Mouse (Mus musculus) gastrocnemius, adult 8-10 months (tissue): Measurements from ENCODE around the gene Plcd3. TPM values are rescaled to one million over a fixed set of nuclear protein-coding genes. Genes with fewer than 3 reads are reported as not detected.

Experiments
- DNase-seq, 2 experiments: peaks; one replicate each; pipeline ENCODE4 v3.0.0; 2022; ENCODE audit warnings: low spot score in 2 of 2
- total RNA-seq, 4 experiments: library from RNA; stranded (reverse); gene quantifications; 2 replicates each; pipeline ENCODE4 v1.2.4; 2022

Plcd3 gene
- total RNA-seq, 4 experiments from 2014 or later: 5.0 to 5.9 (median 5.5) TPM

DNA sequence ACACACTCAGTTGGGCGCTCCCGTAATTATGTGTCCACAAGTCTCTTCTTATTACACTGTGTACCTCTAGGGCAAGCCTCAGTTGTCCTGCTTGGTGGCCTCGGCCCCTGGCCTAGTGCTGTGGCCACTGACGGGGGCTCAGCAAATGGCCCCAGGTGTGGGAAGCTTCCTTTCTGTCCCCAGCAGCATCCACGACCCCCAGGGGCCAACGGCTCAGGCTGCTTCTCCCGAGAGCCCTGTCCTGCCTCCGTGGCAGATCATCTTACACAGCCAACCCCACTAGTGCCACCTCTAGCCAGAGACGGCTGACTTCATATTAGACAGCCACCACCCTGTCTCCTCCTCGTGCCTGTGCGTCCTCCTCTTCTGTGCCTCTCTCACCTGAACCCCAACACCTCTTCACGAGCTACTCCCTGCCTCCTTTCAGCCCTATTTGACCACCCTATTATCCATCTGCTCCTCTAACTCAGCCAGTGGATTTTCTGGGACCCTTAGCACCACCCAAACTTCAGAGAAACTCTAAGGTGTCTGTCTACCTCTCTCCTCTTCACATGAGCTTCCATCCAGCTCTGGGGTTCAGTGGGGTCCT, 2.0 kb downstream of the Plcd3 start:
- DNase-seq: no peak

DNA sequence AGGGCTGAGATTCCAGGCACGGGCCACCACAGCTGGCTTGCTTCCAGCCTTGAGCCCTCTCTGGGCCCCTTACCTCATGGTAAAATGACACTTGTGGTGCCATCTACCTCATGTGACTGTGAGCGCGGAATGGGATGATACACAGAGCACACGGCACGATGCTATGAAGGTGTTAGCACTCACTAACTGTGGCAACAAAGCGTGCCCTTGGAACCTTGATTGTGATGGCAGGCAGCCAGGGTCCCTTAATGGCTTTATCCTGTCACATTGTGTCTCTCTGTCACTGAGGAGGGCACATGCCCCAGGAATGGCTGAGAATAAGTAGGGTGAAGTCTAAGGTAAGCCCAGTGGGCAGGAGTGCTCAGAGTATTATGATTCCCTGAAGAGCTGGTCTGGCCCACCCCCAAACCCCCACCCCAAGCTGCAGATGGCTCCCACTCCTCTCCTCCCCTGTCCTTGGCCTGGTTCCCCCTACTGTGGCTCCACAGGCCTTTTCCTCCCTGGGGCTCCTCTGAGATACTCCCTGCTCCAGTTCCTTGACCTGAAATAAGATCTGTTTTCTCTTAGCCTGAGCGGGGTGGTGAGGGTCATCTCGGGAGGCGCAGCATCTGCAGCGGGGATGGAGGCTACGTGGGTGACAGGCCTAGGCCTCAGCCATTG, 2.8 kb downstream of the Plcd3 start:
- DNase-seq: no peak

DNA sequence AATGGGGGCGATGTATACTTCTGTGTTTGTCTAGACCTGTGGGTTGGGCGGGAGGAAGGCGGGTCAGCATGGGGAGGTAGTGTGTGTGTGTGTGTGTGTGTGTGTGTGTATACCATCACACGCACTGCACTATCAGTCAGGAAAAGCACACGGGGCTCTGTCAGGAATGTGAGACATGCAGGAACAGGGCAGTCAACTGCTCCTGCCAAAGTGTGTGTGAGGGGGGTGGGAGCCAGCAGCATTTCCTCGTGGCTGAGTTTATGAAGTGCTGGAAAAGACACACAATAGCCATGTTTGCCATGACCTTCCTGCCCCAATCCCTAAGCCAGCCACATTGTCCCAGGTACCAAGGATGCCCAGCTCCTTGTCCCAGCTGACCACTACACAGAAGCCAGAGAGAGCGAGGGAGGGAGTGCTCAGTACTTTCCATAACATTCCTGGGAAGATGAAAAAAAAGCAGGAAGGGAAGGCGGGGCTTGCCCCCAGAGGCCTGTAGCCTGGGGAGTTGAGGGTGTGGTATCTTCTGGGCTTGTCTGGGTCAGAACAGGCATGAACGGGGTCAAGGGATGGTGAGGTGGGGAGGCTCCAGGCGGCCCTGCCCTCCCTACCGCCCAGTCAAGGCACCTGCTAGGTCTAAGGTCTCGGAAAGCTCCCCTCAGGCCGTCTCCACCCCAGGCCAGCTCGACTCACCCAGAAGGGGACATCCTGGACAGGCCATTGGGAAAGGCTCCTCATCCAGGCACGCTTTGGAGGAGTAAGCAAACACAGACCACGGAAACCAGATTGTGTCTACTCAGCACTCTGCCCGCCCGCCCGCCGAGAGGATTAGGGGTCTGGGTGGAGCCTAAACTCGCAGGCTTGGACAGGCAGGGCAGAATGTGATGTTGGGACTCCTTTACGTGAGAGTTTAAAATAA, 4.2 kb downstream of the Plcd3 start:
- peak in 1 of 2 experiments; percentile 10 for DNase-seq

DNA sequence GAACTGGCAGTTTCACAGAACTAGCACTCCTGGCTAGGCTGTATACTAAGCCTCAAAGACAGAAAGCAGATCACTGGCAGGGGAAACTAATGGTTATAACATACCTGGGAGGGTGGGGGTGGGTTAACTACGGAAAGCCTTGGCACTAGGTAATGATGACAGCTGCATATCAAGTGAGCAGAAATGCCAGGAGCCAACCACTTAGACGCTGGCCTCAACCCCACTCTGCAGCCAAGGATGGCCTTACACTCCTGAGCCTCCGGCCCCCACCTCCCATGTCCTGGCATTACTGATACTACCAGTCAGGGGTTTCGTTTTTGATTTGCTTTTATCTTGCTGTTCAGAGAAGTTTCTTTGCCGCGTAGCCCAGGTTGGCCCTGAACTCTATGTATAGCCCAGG, 5.7 kb downstream of the Plcd3 start:
- DNase-seq: no peak

DNA sequence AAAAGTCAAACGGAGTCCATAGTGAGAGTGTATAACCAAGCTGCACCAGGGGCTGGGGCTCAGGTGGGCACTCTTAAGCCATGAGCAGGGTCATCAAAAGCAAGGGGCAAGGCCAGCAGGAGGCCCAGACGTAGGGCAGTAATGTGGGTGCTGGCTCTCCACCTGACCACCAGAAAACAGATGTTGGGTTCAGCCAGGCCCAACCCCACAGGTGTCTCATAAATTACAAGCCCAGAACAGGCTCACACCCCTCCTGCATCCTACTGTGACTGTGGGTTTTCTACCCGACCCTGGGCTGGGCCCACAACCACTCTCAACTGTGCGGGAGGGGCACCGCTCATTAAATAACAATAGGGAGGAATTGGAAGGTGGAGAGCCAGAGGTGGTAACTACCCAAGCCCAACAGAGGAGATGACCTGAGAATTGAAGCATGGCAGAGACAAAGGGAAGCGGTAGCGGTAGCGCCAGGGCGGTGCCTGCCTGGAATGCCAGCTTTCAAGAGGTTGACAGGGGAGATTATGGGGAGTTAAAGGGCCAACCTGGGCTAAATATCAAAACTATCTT, 6.3 kb downstream of the Plcd3 start:
- no peak for DNase-seq

DNA sequence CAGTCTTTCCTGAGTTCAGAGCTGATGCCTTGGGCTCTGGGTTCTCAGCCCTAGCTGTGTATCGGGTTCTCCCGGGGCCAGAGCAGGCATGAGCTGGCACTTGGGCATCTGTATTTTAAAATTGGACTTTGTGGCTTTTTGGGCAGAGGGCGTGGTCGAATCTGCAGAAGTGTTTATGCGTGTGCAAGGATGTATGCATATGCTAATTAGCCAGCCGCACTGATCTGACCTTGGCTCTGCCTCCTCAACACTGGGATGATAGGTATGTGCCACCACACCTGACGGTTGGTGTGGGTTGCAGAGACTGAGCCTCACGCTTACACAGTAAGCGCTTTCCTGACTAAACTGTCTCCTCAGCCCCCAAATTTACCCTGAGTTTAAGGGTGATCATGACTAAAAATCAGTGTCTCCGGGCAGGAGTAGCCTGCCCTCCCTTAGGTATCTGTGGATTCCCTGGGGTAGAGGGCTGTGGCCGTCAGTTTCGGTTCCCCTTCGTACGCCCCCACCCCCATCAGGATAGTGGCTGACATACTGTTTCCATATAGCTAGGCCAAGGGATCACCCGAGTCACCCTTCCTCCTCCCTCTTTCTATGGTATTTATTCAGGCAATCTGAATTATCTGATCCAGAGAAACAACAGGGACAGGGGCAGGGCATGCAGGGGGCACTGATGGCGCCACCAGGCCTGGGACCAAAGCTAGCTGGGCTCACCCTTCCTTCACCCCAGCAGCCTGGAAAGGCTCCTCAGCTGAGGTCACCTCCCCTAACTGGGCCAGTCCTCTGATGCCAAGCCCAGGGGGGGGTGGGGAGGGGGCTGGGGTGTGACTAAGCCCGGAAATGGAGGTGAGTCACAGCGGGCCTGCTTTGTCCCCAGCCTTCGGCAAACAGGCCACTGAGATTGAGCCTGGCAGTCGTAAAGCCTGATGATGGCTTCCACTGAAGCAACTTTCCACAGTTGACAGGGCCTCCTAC, 7.3 kb downstream of the Plcd3 start:
- DNase-seq: no peak

DNA sequence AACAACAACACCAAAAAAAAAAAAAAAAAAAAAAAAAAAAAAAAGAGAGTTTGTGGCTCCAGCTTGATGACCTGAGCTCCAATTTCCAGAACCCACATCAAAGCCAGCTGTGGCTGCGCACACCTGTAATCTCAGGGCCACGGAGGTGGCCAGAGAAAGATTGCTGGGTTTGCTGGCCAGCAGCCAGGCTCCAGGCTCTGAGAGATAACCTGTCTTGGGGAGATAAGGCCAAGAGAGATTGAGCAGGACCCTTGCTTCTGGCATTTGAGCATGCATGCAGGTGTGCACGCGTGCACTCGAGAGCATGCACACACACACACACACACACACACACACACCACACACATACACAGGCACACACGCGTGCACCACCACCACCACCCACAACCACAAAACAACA, 8.2 kb downstream of the Plcd3 start:
- DNase-seq: no peak

DNA sequence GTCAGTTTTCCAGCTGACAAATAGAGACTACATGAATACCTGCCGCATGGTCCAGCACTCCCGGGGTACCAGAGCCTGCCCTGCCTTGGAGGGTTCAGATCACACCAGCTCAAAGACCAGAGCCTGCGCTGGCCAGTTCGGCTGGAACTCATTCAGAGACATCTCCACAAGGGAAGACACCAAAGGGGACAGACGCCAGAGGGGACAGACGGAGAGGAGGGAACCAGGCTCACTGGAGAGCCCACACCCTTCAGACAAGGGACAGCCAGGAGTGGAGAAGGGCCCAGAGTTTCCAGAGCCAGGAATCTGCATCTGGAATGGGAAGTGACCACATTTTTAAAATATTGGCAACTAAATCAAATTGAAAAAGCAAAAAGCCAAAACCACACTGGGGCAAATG, 19.8 kb downstream of the Plcd3 start:
- DNase-seq: no peak

DNA sequence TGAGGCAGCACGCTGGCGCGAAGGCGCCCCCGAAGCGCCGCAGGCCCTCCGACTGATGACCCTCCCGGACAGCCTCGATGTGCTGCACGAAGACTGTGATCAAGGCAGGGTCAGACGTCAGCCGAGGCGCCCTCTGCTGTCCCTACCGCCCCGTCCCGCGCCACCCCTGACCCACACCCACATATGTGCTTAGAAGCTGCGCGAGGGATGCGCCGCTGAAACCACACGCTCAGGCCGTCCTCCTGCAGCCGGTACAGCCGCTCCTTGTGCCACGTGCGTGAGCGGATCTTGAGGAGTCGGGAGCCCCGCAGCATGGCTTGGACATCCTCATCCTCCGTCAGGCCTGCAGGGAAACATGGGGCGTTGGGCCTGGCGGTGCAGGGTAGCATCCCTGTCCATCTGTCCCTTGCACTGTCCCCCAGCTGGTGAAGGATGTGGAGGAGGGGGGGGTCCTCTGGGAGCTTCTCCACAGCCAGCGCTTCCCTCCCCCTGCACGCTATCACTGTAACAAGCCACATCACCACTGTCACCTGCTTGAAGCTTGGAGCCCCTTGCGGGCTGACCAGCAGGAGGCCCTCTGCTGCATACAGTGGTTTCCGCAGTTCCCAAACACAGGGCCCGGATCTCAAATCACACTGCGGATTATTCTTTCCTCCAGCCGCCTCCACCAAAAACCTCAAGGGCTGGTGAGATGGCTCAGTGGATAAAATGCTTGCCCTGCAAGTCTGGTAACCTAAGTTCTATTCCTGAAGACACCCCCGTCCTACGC, 21.0 kb downstream of the Plcd3 start:
- DNase-seq: no peak

DNA sequence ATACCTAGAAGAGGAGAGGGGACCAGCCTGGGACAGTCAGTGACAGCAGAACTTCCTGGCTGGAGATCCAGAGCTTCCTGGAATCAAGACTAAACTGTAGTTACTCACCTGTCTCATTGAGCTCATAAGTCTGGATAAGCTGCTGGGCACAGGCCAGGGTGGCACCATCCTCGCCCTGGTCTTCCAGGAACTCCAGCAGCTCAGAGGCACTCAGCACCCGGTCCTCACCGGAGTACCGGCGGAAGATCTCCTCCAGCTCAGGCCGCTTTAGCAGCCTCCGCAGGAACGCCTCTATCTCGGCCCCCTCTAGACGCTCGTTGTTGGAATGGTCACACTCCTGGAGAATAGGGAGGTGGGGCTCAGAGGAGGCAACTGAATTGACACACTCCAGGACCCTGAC, 23.3 kb downstream of the Plcd3 start:
- DNase-seq: no peak

DNA sequence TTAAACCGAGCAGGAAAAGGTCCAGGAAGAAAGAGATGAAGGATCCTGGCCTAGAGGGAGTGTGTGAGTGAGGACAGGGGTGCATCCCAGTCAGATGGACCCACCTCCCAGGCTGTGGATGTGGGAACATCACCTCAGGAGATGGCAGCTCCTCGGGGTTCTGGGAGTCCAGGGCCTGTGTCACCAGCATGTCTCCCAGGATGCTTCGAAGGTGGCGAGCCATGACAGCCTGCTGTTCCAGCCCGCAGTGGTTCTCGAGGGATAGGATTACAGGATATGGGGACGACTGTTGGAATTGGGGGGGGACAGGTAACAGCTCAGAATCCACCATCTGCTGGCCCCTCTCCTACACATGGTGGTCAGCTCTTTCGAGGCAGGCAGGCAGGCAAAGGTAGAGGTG, 24.9 kb downstream of the Plcd3 start:
- no peak for DNase-seq

DNA sequence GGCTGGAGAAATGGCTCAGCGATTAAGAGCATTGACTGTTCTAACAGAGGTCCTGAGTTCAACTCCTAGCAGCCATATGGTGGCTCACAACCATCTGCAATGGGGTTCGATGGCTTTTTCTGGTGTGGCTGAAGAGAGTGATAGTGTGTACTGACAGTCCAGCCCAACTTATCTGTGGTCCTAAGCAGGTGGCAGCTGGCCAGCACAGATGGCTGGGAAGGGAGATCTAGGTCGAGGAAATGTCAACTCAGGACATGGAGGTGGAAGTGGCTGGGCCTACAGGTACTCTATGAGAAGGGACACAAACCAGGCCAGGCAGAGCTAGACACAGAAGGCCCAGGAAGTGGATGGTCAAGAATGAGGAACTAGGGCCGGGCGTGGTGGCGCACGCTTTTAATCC, 25.4 kb downstream of the Plcd3 start:
- no peak for DNase-seq

DNA sequence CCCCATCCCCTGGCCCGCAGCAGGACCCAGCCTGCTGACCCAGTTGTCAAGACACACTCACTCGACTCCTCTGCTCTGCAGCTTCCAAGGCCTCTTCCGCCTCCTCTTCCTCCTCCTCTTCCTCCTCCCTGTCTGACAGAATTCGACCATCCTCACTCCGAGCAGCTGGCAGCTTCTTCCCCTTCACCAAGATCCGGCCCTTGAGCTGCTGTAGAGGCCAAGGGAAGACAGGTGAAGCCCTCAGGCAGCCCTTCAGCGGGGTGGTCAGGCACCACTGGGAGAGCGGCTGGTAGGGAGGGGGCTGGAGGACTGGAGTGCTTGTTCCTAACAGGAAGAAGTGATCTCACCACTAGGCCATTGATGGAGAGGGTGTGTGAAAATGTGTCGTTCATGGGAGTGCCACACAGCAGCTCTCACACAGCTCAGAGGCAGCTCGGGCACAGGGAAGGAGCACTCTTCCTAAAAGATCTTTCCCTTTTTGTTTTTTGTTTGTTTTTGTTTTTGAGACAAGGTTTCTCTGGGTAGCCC, 26.6 kb downstream of the Plcd3 start:
- no peak for DNase-seq

DNA sequence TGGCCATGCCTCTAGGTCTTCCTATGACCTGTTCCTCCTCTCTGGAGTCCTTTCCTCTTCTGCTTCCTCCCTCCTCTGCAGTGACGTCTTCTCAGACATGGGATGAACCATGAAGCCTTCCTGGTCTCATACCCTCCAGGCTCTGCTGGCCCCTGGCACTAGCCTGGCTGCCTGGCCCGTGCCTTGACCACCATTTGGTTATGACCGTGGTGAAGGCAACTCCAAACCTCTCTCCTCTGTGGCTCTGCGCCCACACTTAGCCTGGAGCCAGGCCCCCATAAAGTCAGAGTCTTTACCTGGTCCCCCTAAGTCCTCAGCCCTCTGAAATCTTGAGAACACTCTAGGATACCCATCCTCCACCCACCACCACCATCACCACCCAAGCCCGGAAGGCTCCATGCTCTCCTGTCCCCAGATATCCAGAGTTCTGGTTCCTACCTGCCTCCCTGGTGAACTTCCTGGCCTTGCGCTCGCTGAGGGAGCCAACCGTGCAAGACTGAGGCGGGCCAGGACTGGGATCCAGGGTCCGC, 27.3 kb downstream of the Plcd3 start:
- no peak for DNase-seq

DNA sequence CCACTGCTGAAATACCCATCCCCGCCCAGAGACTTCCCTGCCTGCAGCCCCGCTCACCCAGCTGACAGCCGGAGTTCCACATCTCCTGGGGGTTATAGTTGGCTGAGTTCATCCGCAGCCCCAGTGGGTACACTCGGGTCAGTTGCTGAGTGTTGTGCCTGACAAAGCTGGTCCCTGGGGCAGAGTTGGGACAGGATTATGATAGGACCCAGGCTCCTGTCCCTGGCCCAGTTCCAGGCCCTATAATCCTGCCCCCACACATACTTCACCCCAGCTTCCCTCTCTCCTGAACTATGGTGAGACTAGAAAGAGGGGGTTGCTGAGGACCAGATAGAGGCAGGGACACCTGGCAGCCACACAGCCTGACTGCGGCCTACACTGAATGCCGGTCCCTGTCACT, 27.8 kb downstream of the Plcd3 start:
- peak in 1 of 2 experiments; percentile 4 for DNase-seq

DNA sequence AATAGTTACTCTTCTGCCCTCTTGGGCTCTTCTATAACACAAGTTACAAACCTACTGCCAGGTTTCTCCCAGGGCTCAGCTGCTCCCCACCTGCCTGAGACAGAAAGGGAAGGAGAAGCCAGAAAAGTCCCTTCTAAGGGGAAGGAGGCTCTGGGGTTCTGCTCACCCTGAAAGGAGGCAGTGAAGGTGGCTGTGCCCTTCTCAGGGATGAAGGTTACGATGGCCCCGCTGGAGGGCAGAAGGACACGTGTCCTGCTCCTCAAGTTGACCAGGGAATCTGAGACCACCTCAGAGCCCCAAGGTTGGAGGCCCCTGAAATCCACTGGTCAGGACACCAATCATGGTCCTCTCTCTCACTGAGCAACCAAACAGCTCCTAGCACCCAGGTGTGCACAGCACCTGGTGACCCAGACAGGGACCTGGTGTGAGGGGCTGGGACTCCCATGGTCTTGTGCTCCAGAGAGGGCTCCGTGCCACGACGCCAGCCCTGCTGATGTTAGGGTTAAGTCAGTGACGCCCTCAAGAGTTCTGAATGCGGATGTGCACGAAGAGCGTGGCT, 31.1 kb downstream of the Plcd3 start:
- DNase-seq: peak; percentile 2 to 4

DNA sequence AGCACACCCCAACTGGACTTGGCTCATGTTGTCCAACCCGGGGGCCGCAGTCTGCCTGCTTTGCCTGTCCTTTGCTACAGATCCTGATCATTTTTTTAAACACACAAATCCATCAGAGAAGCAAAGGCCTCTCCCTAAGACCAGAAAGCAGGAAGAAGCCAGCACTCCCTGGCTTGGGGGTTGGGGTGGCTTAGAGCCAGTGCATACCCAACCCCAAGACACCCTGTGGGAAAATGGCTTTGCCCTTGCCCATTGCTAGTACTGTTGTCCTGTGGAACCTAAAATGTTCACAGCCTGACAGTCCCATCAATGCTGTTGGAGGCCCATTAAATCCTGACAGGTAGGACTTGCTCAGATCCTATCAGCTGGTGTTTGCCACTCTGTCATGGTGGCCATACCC, 31.7 kb downstream of the Plcd3 start:
- DNase-seq: peak in 1 of 2 experiments; percentile 3

DNA sequence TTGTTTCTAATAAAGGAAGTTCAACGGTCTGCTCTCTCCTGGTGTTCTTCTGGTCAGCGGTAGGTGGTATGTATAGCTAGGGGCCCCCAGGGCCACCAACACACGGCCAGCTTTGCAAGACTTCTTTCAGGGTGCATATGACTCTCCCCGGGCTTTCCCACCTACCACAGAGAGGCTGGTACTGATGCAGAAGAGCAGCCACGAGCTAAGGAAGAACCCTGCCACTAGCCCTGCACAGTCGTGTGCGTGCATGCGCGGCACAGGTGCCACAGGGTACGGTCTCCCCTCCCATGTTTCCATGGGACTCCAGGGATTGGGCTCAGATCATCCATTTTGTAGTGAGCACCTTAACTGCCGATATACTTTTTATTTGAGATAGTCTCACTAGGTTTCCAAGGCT, 32.6 kb downstream of the Plcd3 start:
- no peak for DNase-seq

DNA sequence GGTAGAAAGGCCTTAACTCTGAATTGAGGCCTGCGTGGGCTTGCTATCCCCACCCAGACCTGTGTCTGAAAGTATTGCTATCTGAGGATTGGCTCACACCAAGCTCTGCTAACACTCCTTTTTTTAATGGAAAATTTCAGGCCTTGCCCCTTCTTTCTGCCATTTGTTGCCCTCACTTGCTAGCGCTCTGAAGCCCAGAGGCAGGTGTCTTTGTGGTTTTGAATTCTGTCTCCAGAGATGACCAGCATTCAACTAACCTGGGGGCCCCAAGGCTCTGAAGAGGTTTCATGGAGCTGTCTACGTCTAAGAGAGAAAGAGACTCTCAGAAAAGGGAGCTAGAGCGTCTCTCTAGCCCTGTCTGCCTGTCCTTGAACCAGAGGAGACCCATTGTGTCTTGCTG, 33.2 kb downstream of the Plcd3 start:
- DNase-seq: no peak
